Mouse (Mus musculus): ENCODE measurements at regions not wholly inside any gene's neighbourhood (a gene's known extent, or its start where the extent isn't known, plus 50 kb on each side); places are given as distances from the start of the nearest gene placed in this dataset.

- H3K36me3 ChIP-seq (ENCODE audit: control insufficient read depth, insufficient read depth, low read length) = no peaks in the 10 kb centered on the region
- TF ChIP-seq CTCF (conservative IDR thresholded peaks at IDR 0.05; ENCODE audit: insufficient read depth, insufficient read length, low read depth, low read length) = no peak
- WGBS = 51% methylated on average over 3 of the region's 3 CpGs
- no peaks in the 10 kb centered on the region for H3K4me1 ChIP-seq (ENCODE audit: control insufficient read depth, insufficient read depth, low read length)
- no peak for DNase-seq
- H3K4me3 ChIP-seq (ENCODE audit: insufficient read depth, low read depth, low read length) = no peak overlapping the region
- no peak overlapping the region for H3K27ac ChIP-seq (ENCODE audit: insufficient read depth, low read depth, low read length)
- no peaks in the 10 kb centered on the region; the same call in 1 of the 2 replicates for H3K27me3 ChIP-seq (replicated peaks; ENCODE audit: control insufficient read depth, insufficient read depth, low read length)
Measured at GRCm38 (mm10) chr8:89738657-89739056, 609.5 kb downstream of the Tox3 start.

- Histone ChIP-seq H3K4me1 (ENCODE audit: control insufficient read depth, insufficient read depth, low read length) (no peaks in the 10 kb centered on the region), H3K27ac (ENCODE audit: insufficient read depth, low read depth, low read length) (no peak overlapping the region), H3K27me3 (replicated peaks; ENCODE audit: control insufficient read depth, insufficient read depth, low read length) (no peaks in the 10 kb centered on the region; the same call in 1 of the 2 replicates), H3K36me3 (ENCODE audit: control insufficient read depth, insufficient read depth, low read length) (no peaks in the 10 kb centered on the region), H3K4me3 (ENCODE audit: insufficient read depth, low read depth, low read length) (no peak overlapping the region)
- 79% methylated on average over 1 of the region's 1 CpGs for WGBS
- TF ChIP-seq CTCF (conservative IDR thresholded peaks at IDR 0.05; ENCODE audit: insufficient read depth, insufficient read length, low read depth, low read length) (no peak), POLR2A (IDR thresholded peaks at IDR 0.05; ENCODE audit: low read depth, low read length) (no peak)
- DNase-seq = no peak
Measured at GRCm38 (mm10) chr8:89737636-89738035, 610.5 kb downstream of the Tox3 start.

GRCm38 (mm10) chr8:89727252-89727651 is 620.9 kb downstream of the Tox3 start:
- no peak for TF ChIP-seq POLR2A (IDR thresholded peaks at IDR 0.05; ENCODE audit: low read depth, low read length)
- no peaks in the 10 kb centered on the region for H3K4me1 ChIP-seq (ENCODE audit: control insufficient read depth, insufficient read depth, low read length)
- H3K27me3 ChIP-seq (replicated peaks; ENCODE audit: control insufficient read depth, insufficient read depth, low read length) = no peaks in the 10 kb centered on the region; the same call in 1 of the 2 replicates
- WGBS = 81% methylated on average over 6 of the region's 6 CpGs
- H3K36me3 ChIP-seq (ENCODE audit: control insufficient read depth, insufficient read depth, low read length) = no peaks in the 10 kb centered on the region
- no peak overlapping the region for H3K27ac ChIP-seq (ENCODE audit: insufficient read depth, low read depth, low read length)
- no peak overlapping the region for H3K4me3 ChIP-seq (ENCODE audit: insufficient read depth, low read depth, low read length)
- no peak for DNase-seq

GRCm38 (mm10) chr8:89721684-89722305 is 626.3 kb downstream of the Tox3 start:
- Histone ChIP-seq H3K36me3 (ENCODE audit: control insufficient read depth, insufficient read depth, low read length) (no peaks in the 10 kb centered on the region), H3K4me1 (ENCODE audit: control insufficient read depth, insufficient read depth, low read length) (no peaks in the 10 kb centered on the region), H3K27me3 (replicated peaks; ENCODE audit: control insufficient read depth, insufficient read depth, low read length) (no peaks in the 10 kb centered on the region), H3K4me3 (ENCODE audit: insufficient read depth, low read depth, low read length) (no peak overlapping the region), H3K27ac (ENCODE audit: insufficient read depth, low read depth, low read length) (no peak overlapping the region)
- DNase-seq = no peak
- TF ChIP-seq POLR2A (IDR thresholded peaks at IDR 0.05; ENCODE audit: low read depth, low read length) (no peak), CTCF (conservative IDR thresholded peaks at IDR 0.05; ENCODE audit: insufficient read depth, insufficient read length, low read depth, low read length) (no peak)
- WGBS = 73% methylated on average over 5 of the region's 5 CpGs

- no peak for TF ChIP-seq POLR2A (IDR thresholded peaks at IDR 0.05; ENCODE audit: low read depth, low read length)
- TF ChIP-seq CTCF (conservative IDR thresholded peaks at IDR 0.05; ENCODE audit: insufficient read depth, insufficient read length, low read depth, low read length) = no peak
- no peaks in the 10 kb centered on the region for H3K36me3 ChIP-seq (ENCODE audit: control insufficient read depth, insufficient read depth, low read length)
- no peaks in the 10 kb centered on the region for H3K4me1 ChIP-seq (ENCODE audit: control insufficient read depth, insufficient read depth, low read length)
- 75% methylated on average over 6 of the region's 6 CpGs for WGBS
- H3K27me3 ChIP-seq (replicated peaks; ENCODE audit: control insufficient read depth, insufficient read depth, low read length) = no peaks in the 10 kb centered on the region
- no peak overlapping the region for H3K27ac ChIP-seq (ENCODE audit: insufficient read depth, low read depth, low read length)
- DNase-seq = no peak
- H3K4me3 ChIP-seq (ENCODE audit: insufficient read depth, low read depth, low read length) = no peak overlapping the region
Measured at GRCm38 (mm10) chr8:89713880-89714279, 634.3 kb downstream of the Tox3 start.

GRCm38 (mm10) chr8:89707341-89707928 is 640.7 kb downstream of the Tox3 start:
- H3K4me1 ChIP-seq (ENCODE audit: control insufficient read depth, insufficient read depth, low read length) = no peaks in the 10 kb centered on the region
- H3K4me3 ChIP-seq (ENCODE audit: insufficient read depth, low read depth, low read length) = no peak overlapping the region
- H3K36me3 ChIP-seq (ENCODE audit: control insufficient read depth, insufficient read depth, low read length) = no peaks in the 10 kb centered on the region
- no peak overlapping the region for H3K27ac ChIP-seq (ENCODE audit: insufficient read depth, low read depth, low read length)
- WGBS = 25% methylated on average over 5 of the region's 5 CpGs
- no peak for DNase-seq
- no peaks in the 10 kb centered on the region for H3K27me3 ChIP-seq (replicated peaks; ENCODE audit: control insufficient read depth, insufficient read depth, low read length)
- TF ChIP-seq CTCF (conservative IDR thresholded peaks at IDR 0.05; ENCODE audit: insufficient read depth, insufficient read length, low read depth, low read length) (no peak), POLR2A (IDR thresholded peaks at IDR 0.05; ENCODE audit: low read depth, low read length) (no peak)

GRCm38 (mm10) chr8:89685696-89686095 is 641.7 kb upstream of the Sall1 start:
- 75% methylated on average over 6 of the region's 6 CpGs for WGBS
- Histone ChIP-seq H3K27ac (ENCODE audit: insufficient read depth, low read depth, low read length) (no peak overlapping the region), H3K27me3 (replicated peaks; ENCODE audit: control insufficient read depth, insufficient read depth, low read length) (no peaks in the 10 kb centered on the region), H3K36me3 (ENCODE audit: control insufficient read depth, insufficient read depth, low read length) (no peaks in the 10 kb centered on the region), H3K4me3 (ENCODE audit: insufficient read depth, low read depth, low read length) (no peak overlapping the region), H3K4me1 (ENCODE audit: control insufficient read depth, insufficient read depth, low read length) (no peaks in the 10 kb centered on the region)
- TF ChIP-seq CTCF (conservative IDR thresholded peaks at IDR 0.05; ENCODE audit: insufficient read depth, insufficient read length, low read depth, low read length) (no peak), POLR2A (IDR thresholded peaks at IDR 0.05; ENCODE audit: low read depth, low read length) (no peak)
- DNase-seq = no peak

Measured in kidney, adult 2 months (tissue).